Mouse (Mus musculus) thymus, adult 2 months (tissue): ENCODE data around the gene Prpf38b. TPM values are rescaled to one million over a fixed set of nuclear protein-coding genes. Genes with fewer than 3 reads are reported as not detected.
"Not testable (repeated sequence)": the region's sequence is repeated elsewhere in the genome, so short reads cannot be mapped to it uniquely, and the experiment has no call there.

Experiments
- DNase-seq: peaks from one replicate; pipeline ENCODE4 v3.0.0; 2021
- H3K27ac ChIP-seq: fragments of 200-500 bp; 2 replicates; pipeline ENCODE4 v1.5.1; 2012; ENCODE audit warnings: low read length, control low read depth; ENCODE audit not compliant: control insufficient read depth, insufficient read depth
- H3K27me3 ChIP-seq: fragments of 200-500 bp; 2 replicates; pipeline ENCODE4 v1.6.1; 2012; ENCODE audit warnings: mild to moderate bottlenecking, low read length, moderate library complexity, mixed read lengths; ENCODE audit not compliant: control insufficient read depth, insufficient read depth
- H3K36me3 ChIP-seq: fragments of 200-500 bp; 2 replicates; pipeline ENCODE4 v1.6.1; 2012; ENCODE audit warnings: mild to moderate bottlenecking, low read length, moderate library complexity; ENCODE audit not compliant: control insufficient read depth, insufficient read depth
- H3K4me1 ChIP-seq: fragments of 200-500 bp; replicated peaks from 2 replicates; pipeline ENCODE4 v1.6.1; 2012; ENCODE audit warnings: low read length; ENCODE audit not compliant: control insufficient read depth, insufficient read depth
- H3K4me3 ChIP-seq: fragments of 200-500 bp; 2 replicates; pipeline ENCODE4 v1.5.1; 2012; ENCODE audit warnings: mild to moderate bottlenecking, low read length, control low read depth, moderate library complexity; ENCODE audit not compliant: control insufficient read depth, insufficient read depth
- CTCF ChIP-seq: fragments of 200-500 bp; IDR thresholded peaks from 2 replicates; pipeline ENCODE4 v1.5.1; 2012; ENCODE audit warnings: mild to moderate bottlenecking, control low read depth, low read length, moderate library complexity, borderline replicate concordance; ENCODE audit not compliant: control insufficient read depth, poor library complexity, insufficient read depth; ENCODE audit errors: extremely low read depth
- POLR2A ChIP-seq: fragments of 200-500 bp; IDR thresholded peaks from 2 replicates; pipeline ENCODE4 v1.6.1; 2012; ENCODE audit warnings: mild to moderate bottlenecking, low read length, control low read depth, moderate library complexity; ENCODE audit not compliant: control insufficient read depth, poor library complexity, insufficient read depth; ENCODE audit errors: extremely low read depth
- WGBS: fragments of 180-500 bp; shearing (Covaris S2); methylation state at CpG from one replicate; pipeline ENCODE4 v1.1.7; 2018; 5-methylcytosine and 5-hydroxymethylcytosine counted together
- polyA plus RNA-seq: library from polyadenylated mRNA; depleted of rRNA; stranded (reverse); fragments of >200 nt; gene quantifications from 2 replicates; pipeline ENCODE4 v1.2.3, GENCODE M21; 2012

Gene Prpf38b
- polyA plus RNA-seq, 1 experiment: 141 TPM

- H3K27me3 ChIP-seq: no peaks in the 10 kb centered on the region
- no peak overlapping the region for H3K4me3 ChIP-seq
- 86% methylated on average over 2 of the region's 2 CpGs for WGBS
- no peak overlapping the region for H3K27ac ChIP-seq
- peaks cover 27% of the 10 kb centered on the region for H3K4me1 ChIP-seq
- TF ChIP-seq POLR2A: no peak
- TF ChIP-seq CTCF: no peak
- no peaks in the 10 kb centered on the region for H3K36me3 ChIP-seq
- DNase-seq: no peak
These were observed 28.5 kb downstream of the Prpf38b start for GRCm38 (mm10) chr3:108883067-108883466.

GRCm38 (mm10) chr3:108881873-108882272, 29.7 kb downstream of the Prpf38b start:
- H3K4me1 ChIP-seq: peaks cover 27% of the 10 kb centered on the region
- not testable (repeated sequence) for H3K4me3 ChIP-seq, H3K27me3 ChIP-seq, H3K27ac ChIP-seq, H3K36me3 ChIP-seq, DNase-seq
- WGBS: 46% methylated on average over 4 of the region's 4 CpGs

- H3K27me3 ChIP-seq: no peaks in the 10 kb centered on the region
- peak; percentile 58 for DNase-seq
- TF ChIP-seq CTCF (no peak), POLR2A (no peak)
- H3K4me1 ChIP-seq: peaks cover 21% of the 10 kb centered on the region
- WGBS: 49% methylated on average over 28 of the region's 28 CpGs
- peak overlapping the region; percentile 31 for H3K4me3 ChIP-seq
- no peaks in the 10 kb centered on the region for H3K36me3 ChIP-seq
- H3K27ac ChIP-seq: peak overlapping the region; percentile 76
These were observed 30.7 kb downstream of the Prpf38b start for GRCm38 (mm10) chr3:108880544-108881507.

- H3K27me3 ChIP-seq: no peaks in the 10 kb centered on the region
- no peak for TF ChIP-seq POLR2A
- no peak for DNase-seq
- no peak overlapping the region for H3K27ac ChIP-seq
- H3K4me1 ChIP-seq: peaks cover 21% of the 10 kb centered on the region
- 16% methylated on average over 5 of the region's 5 CpGs for WGBS
- no peaks in the 10 kb centered on the region for H3K36me3 ChIP-seq
- H3K4me3 ChIP-seq: no peak overlapping the region
These were observed 31.6 kb downstream of the Prpf38b start for GRCm38 (mm10) chr3:108879836-108880435.

GRCm38 (mm10) chr3:108879129-108879528, 32.4 kb downstream of the Prpf38b start:
- peaks cover 21% of the 10 kb centered on the region for H3K4me1 ChIP-seq
- no peaks in the 10 kb centered on the region for H3K36me3 ChIP-seq
- no peak overlapping the region for H3K4me3 ChIP-seq
- H3K27ac ChIP-seq: no peak overlapping the region
- TF ChIP-seq CTCF (no peak), POLR2A (no peak)
- WGBS: 90% methylated on average over 2 of the region's 2 CpGs
- DNase-seq: no peak
- H3K27me3 ChIP-seq: no peaks in the 10 kb centered on the region

- no peak for TF ChIP-seq POLR2A
- no peak for TF ChIP-seq CTCF
- no peak for DNase-seq
- Histone ChIP-seq H3K27me3 (no peaks in the 10 kb centered on the region), H3K27ac (no peak overlapping the region), H3K36me3 (no peaks in the 10 kb centered on the region), H3K4me3 (no peak overlapping the region), H3K4me1 (peaks cover 4% of the 10 kb centered on the region)
- WGBS: 94% methylated on average over 6 of the region's 6 CpGs
These were observed 40.9 kb downstream of the Prpf38b start for GRCm38 (mm10) chr3:108870631-108871030.
